8 mouse cellular contexts compared by ENCODE assay signal in the genomic region with DNA sequence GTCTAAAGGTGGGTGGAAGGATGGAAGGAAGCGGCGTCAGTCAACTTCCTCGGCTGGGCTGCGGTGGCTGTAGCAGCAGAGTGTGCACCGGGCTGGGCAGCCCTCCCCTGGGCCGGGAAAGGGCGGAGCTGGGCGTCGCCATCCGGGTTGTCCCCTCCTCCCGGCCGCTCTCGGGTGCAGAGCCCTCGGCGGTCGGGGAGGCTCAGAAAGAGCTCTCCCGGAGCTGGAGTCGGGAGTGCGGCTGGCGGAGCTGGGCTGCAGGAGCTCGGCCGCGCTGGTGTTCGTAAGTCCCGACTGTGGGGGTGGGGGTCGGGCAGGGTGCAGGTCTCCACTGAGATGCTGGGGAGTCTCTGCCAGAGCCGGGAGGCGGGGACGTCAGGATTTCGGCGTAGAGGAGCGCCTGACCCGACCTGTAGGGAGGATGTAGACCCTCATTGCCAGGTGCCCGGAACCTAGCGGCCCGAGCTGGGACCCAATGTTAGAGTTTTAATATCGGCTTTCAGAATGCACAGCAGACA. TPM values are rescaled to one million over a fixed set of nuclear protein-coding genes. Genes with fewer than 3 reads are reported as not detected.
DNase-seq lines count a peak whose midpoint lies in the region; ATAC-seq and TF ChIP-seq lines count a peak whose summit lies in the region.

A gene (plus strand): TSS at position 203 of the 518 bp plus-strand sequence.

- DNase-seq in brain, adult 2 months (ENCODE audit: low read depth, low spot score) = peak; percentile 96
- DNase-seq in forebrain, embryonic 10.5 days (ENCODE audit: extremely low spot score, low spot score) = peak; percentile 78
- peak; percentile 90 for DNase-seq in kidney, postnatal 14 days
- DNase-seq in naive thymus-derived CD4-positive, alpha-beta T cell, adult 2 months (ENCODE audit: low read depth) = peak; percentile 76
- peak; percentile 64 for DNase-seq in splenic B cell, adult 2 months (ENCODE audit: low read depth, low spot score)

- peak within 1 kb of the TSS; percentile 39 for H3K4me3 ChIP-seq in C2C12 (ENCODE audit: insufficient read depth, poor library complexity, severe bottlenecking)
- peak within 1 kb of the TSS; percentile 78 for H3K4me3 ChIP-seq in forebrain, embryonic 10.5 days
- H3K4me3 ChIP-seq in heart, embryonic 15.5 days = peak within 1 kb of the TSS; percentile 65
- H3K4me3 ChIP-seq in liver, embryonic 12.5 days = peak within 1 kb of the TSS; percentile 62

- H3K79me3 ChIP-seq in C2C12 (ENCODE audit: low read depth) = no peaks in the 10 kb centered on the region

- H3K4me1 ChIP-seq in forebrain, embryonic 10.5 days = peaks cover 27% of the 10 kb centered on the region
- peaks cover 8% of the 10 kb centered on the region for H3K4me1 ChIP-seq in heart, embryonic 15.5 days (replicated peaks)
- H3K4me1 ChIP-seq in liver, embryonic 12.5 days = peaks cover 16% of the 10 kb centered on the region; the same call in 1 of the 2 replicates

- WGBS in forebrain, embryonic 10.5 days = under 1% methylated on average over 37 of the region's 37 CpGs
- under 1% methylated on average over 37 of the region's 37 CpGs for WGBS in heart, embryonic 15.5 days
- WGBS in liver, embryonic 12.5 days (ENCODE audit: insufficient replicate concordance) = under 1% methylated on average over 35 of the region's 37 CpGs

- peak within 1 kb of the TSS; percentile 89 for H3K27ac ChIP-seq in forebrain, embryonic 10.5 days
- peak within 1 kb of the TSS; percentile 72 for H3K27ac ChIP-seq in heart, embryonic 15.5 days
- H3K27ac ChIP-seq in liver, embryonic 12.5 days = no peak within 1 kb of the TSS

- H3K36me3 ChIP-seq in C2C12 (ENCODE audit: control insufficient read depth, insufficient read depth) = no peaks in the 10 kb centered on the region
- no peaks in the 10 kb centered on the region for H3K36me3 ChIP-seq in forebrain, embryonic 10.5 days (replicated peaks)
- H3K36me3 ChIP-seq in heart, embryonic 15.5 days = no peaks in the 10 kb centered on the region
- no peaks in the 10 kb centered on the region for H3K36me3 ChIP-seq in liver, embryonic 12.5 days
- no peaks in the 10 kb centered on the region for H3K36me3 ChIP-seq in splenic B cell, adult 2 months (ENCODE audit: control insufficient read depth, insufficient read depth, low read length, poor library complexity, severe bottlenecking)

- no peak for TF ChIP-seq CTCF in C2C12 (IDR thresholded peaks at IDR 0.05; ENCODE audit: control insufficient read depth, insufficient read depth, insufficient read length)

- peak; percentile 98 for ATAC-seq in heart, embryonic 15.5 days (replicated peaks; ENCODE audit: insufficient number of reproducible peaks, insufficient read depth, low FRiP score, low read depth)
- ATAC-seq in liver, embryonic 12.5 days = peak; percentile 94

- peak within 1 kb of the TSS; percentile 57 for H3K9ac ChIP-seq in heart, embryonic 15.5 days
- H3K9ac ChIP-seq in liver, embryonic 12.5 days = peak within 1 kb of the TSS; percentile 63

- no peaks in the 10 kb centered on the region for H3K27me3 ChIP-seq in C2C12 (ENCODE audit: control insufficient read depth, insufficient read depth, insufficient read length)
- H3K27me3 ChIP-seq in forebrain, embryonic 10.5 days (ENCODE audit: poor library complexity, severe bottlenecking) = peaks cover 14% of the 10 kb centered on the region
- no peaks in the 10 kb centered on the region for H3K27me3 ChIP-seq in heart, embryonic 15.5 days
- peaks cover 24% of the 10 kb centered on the region for H3K27me3 ChIP-seq in liver, embryonic 12.5 days (replicated peaks)
- no peaks in the 10 kb centered on the region; the same call in 1 of the 2 replicates for H3K27me3 ChIP-seq in splenic B cell, adult 2 months (ENCODE audit: control insufficient read depth, insufficient read depth, low read length, poor library complexity, severe bottlenecking)

- no peaks in the 10 kb centered on the region for H3K9me3 ChIP-seq in forebrain, embryonic 10.5 days
- H3K9me3 ChIP-seq in heart, embryonic 15.5 days (replicated peaks) = no peaks in the 10 kb centered on the region
- H3K9me3 ChIP-seq in liver, embryonic 12.5 days (replicated peaks) = no peaks in the 10 kb centered on the region

- no peaks in the 10 kb centered on the region for H3K79me2 ChIP-seq in C2C12 (ENCODE audit: control insufficient read depth, insufficient read depth)

- H3K4me2 ChIP-seq in heart, embryonic 15.5 days = peak within 1 kb of the TSS; percentile 87
- peak within 1 kb of the TSS; percentile 87 for H3K4me2 ChIP-seq in liver, embryonic 12.5 days

- peak within 1 kb of the TSS; percentile 71 for H3ac ChIP-seq in C2C12 (ENCODE audit: control insufficient read depth, insufficient read length, low read depth)

TF ChIP-seq in C2C12, 6 proteins besides CTCF, POLR2A, EP300 and RAD21:
- TF ChIP-seq CEBPB (IDR thresholded peaks at IDR 0.05; ENCODE audit: low read depth) (no peak), MAX (IDR thresholded peaks at IDR 0.05) (no peak), MYOG (IDR thresholded peaks at IDR 0.05; ENCODE audit: control insufficient read depth, extremely low read depth, insufficient read length) (no peak), MYOD1 (IDR thresholded peaks at IDR 0.05; ENCODE audit: control insufficient read depth, insufficient read length, low read depth) (no peak), USF1 (IDR thresholded peaks at IDR 0.05; ENCODE audit: low read depth) (no peak), FOSL1 (IDR thresholded peaks at IDR 0.05; ENCODE audit: insufficient read depth, low read length, poor library complexity, severe bottlenecking) (no peak)

RNA-seq across cellular contexts. Expression of the gene that starts here (rescaled TPM):
- 1.5 TPM for polyA plus RNA-seq in C2C12 (2012; fragmentation: generic; extraction: Trizol)
- polyA plus RNA-seq in forebrain, embryonic 10.5 days (2016; fragmentation: Nextera tagmentation; extraction: Ambion mirVana) = 5.5 and 5.6 TPM in 2 replicates
- 2.2 and 2.6 TPM in 2 replicates for polyA plus RNA-seq in heart, embryonic 15.5 days (2015; fragmentation: Nextera tagmentation; extraction: Ambion mirVana)
- polyA plus RNA-seq in liver, embryonic 12.5 days (2016; fragmentation: Nextera tagmentation; extraction: Ambion mirVana) = 0.68 and 0.85 TPM in 2 replicates

Comparison
In these comparisons a context has a peak if more than half of its experiments do, and no peak if none do; other contexts are left out.
1. Peak in ATAC-seq, H3K4me3 ChIP-seq, H3K9ac ChIP-seq and H3K4me2 ChIP-seq in liver, embryonic 12.5 days; RNA of the gene not detected or under 1 TPM.